Mouse (Mus musculus): ENCODE results near the gene Serinc3. TPM values are rescaled to one million over a fixed set of nuclear protein-coding genes. Genes with fewer than 3 reads are reported as not detected.
"Not testable (repeated sequence)": the region's sequence is repeated elsewhere in the genome, so short reads cannot be mapped to it uniquely, and the experiment has no call there.

The Serinc3 gene
- polyA plus RNA-seq (2014; fragmentation: Nextera tagmentation; extraction: Ambion mirVana): 35.7 and 38.4 TPM in 2 replicates

DNA sequence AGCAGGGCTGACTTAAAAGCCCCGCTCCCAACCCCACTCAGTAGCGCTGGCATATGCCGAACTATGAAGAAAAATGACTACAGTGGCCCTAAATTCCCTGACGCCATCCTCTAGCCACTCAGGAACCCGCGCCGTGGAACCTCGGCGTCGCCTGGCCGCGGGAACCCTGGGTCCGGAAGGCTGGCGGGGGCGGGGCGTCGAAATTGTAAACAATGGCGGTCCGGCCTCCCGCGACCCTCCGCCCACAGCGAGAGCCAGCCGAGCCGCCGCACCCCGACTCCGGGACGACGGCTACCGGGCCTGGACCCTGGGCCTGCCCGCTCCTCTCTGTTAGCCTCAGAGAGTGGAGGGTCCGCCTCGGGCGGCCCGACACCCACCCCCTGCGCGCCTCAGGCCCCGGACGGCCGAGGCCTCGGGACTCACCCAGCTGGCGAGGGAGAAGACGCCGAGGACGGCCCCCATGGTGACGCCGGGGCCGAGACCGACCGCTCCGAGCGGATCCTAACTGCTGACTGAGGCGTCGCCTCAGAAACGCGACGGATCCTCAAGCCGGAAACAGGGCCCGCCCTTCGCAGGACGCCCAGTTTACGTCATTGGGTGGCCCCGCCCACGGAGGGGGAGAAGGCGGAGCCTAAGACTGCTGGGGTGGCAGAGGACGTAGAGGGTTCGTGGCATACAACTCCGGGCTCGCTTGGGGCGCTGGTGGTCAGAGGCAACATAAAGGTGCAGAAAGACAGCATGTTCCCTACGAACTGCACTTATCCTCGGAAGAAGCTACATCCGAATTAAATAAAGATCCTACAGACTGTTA, at the start of gene Serinc3:
TSS of gene Serinc3 (minus strand) at position 557 of the 811 bp plus-strand sequence.
- Histone ChIP-seq H3K4me1 (replicated peaks; ENCODE audit: control insufficient read depth, insufficient read depth, low read length) (no peaks in the 10 kb centered on the region; the same call in 1 of the 2 replicates), H3K4me2 (replicated peaks; ENCODE audit: low read depth, low read length) (peak within 1 kb of the TSS; percentile 56), H3K9ac (ENCODE audit: low read depth, low read length) (peak within 1 kb of the TSS; percentile 82), H3K27ac (ENCODE audit: low read depth, low read length) (peak within 1 kb of the TSS; percentile 94), H3K36me3 (ENCODE audit: control insufficient read depth, insufficient read depth, low read length) (no peaks in the 10 kb centered on the region), H3K27me3 (ENCODE audit: control insufficient read depth, insufficient read depth, low read length) (no peaks in the 10 kb centered on the region), H3K4me3 (ENCODE audit: low read depth, low read length) (peak within 1 kb of the TSS; percentile 79), H3K9me3 (ENCODE audit: control insufficient read depth, low read length) (no peaks in the 10 kb centered on the region)
- peak; percentile 97 for ATAC-seq (ENCODE audit: low FRiP score)
- WGBS: under 1% methylated on average over 71 of the region's 74 CpGs
- DNase-seq (ENCODE audit: low spot score): peak; percentile 100

- Histone ChIP-seq H3K9ac (ENCODE audit: low read depth, low read length) (no peak overlapping the region), H3K9me3 (ENCODE audit: control insufficient read depth, low read length) (no peaks in the 10 kb centered on the region), H3K36me3 (ENCODE audit: control insufficient read depth, insufficient read depth, low read length) (no peaks in the 10 kb centered on the region), H3K4me3 (ENCODE audit: low read depth, low read length) (no peak overlapping the region), H3K27ac (ENCODE audit: low read depth, low read length) (no peak overlapping the region), H3K4me2 (replicated peaks; ENCODE audit: low read depth, low read length) (no peak overlapping the region), H3K27me3 (ENCODE audit: control insufficient read depth, insufficient read depth, low read length) (no peaks in the 10 kb centered on the region), H3K4me1 (replicated peaks; ENCODE audit: control insufficient read depth, insufficient read depth, low read length) (peaks cover 8% of the 10 kb centered on the region; the same call in 1 of the 2 replicates)
- 79% methylated on average over 9 of the region's 9 CpGs for WGBS
- DNase-seq (ENCODE audit: low spot score): no peak
- ATAC-seq (ENCODE audit: low FRiP score): no peak
These were observed 48.9 kb upstream of the Serinc3 start for GRCm38 (mm10) chr2:163693716-163694314.

DNA sequence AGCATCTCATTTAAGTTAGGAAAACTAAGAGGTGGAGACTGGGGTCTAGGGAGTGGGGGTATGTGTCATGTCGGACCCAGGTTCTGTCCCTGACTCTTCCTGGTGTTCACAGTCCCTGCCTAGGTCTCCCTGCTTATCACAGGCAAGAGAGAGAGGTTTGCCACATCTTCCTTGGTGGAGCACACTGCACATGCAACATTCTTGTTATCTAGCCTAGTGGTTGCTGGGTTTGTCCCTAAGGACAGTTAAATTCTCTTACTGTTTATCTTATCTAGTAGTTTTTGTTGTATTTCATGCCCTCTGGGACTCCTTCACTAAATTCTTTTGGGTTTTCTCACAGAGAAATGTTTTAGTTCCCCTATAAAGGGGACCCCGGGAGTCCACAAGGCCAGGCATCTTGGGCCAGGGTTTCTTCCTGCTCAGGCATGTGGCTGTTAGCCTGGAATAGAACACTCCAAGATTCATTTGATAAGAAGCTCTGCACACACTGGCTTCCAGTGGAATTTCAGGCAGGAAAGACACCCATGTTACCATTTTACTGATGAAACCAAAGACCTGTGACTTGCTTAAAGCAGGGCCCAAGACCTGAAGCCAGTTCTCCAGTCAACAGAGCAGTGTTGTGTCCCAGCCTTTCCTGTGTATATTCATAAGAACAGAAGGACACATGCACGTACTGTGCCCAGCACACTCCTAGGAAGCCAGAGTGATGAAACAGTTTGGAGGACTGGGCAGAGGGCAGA, 48.1 kb upstream of the Serinc3 start:
- H3K4me1 ChIP-seq (replicated peaks; ENCODE audit: control insufficient read depth, insufficient read depth, low read length): peaks cover 6% of the 10 kb centered on the region; the same call in 1 of the 2 replicates
- no peak overlapping the region for H3K4me3 ChIP-seq (ENCODE audit: low read depth, low read length)
- ATAC-seq (ENCODE audit: low FRiP score) (no peak), DNase-seq (ENCODE audit: low spot score) (no peak)
- H3K9me3 ChIP-seq (ENCODE audit: control insufficient read depth, low read length): no peaks in the 10 kb centered on the region
- no peaks in the 10 kb centered on the region for H3K27me3 ChIP-seq (ENCODE audit: control insufficient read depth, insufficient read depth, low read length)
- no peaks in the 10 kb centered on the region for H3K36me3 ChIP-seq (ENCODE audit: control insufficient read depth, insufficient read depth, low read length)
- H3K4me2 ChIP-seq (replicated peaks; ENCODE audit: low read depth, low read length): no peak overlapping the region
- 80% methylated on average over 3 of the region's 3 CpGs for WGBS
- H3K9ac ChIP-seq (ENCODE audit: low read depth, low read length): no peak overlapping the region
- H3K27ac ChIP-seq (ENCODE audit: low read depth, low read length): no peak overlapping the region

GRCm38 (mm10) chr2:163691846-163692605, 47.1 kb upstream of the Serinc3 start:
- Histone ChIP-seq H3K4me3 (ENCODE audit: low read depth, low read length) (no peak overlapping the region), H3K27ac (ENCODE audit: low read depth, low read length) (no peak overlapping the region), H3K4me1 (replicated peaks; ENCODE audit: control insufficient read depth, insufficient read depth, low read length) (peaks cover 6% of the 10 kb centered on the region; the same call in 1 of the 2 replicates), H3K36me3 (ENCODE audit: control insufficient read depth, insufficient read depth, low read length) (no peaks in the 10 kb centered on the region), H3K4me2 (replicated peaks; ENCODE audit: low read depth, low read length) (no peak overlapping the region), H3K27me3 (ENCODE audit: control insufficient read depth, insufficient read depth, low read length) (no peaks in the 10 kb centered on the region), H3K9me3 (ENCODE audit: control insufficient read depth, low read length) (no peaks in the 10 kb centered on the region), H3K9ac (ENCODE audit: low read depth, low read length) (no peak overlapping the region)
- ATAC-seq (ENCODE audit: low FRiP score) (no peak), DNase-seq (ENCODE audit: low spot score) (no peak)
- WGBS: 90% methylated on average over 6 of the region's 6 CpGs

- 53% methylated on average over 8 of the region's 8 CpGs for WGBS
- ATAC-seq (ENCODE audit: low FRiP score) (peak; percentile 60), DNase-seq (ENCODE audit: low spot score) (peak; percentile 37)
- no peaks in the 10 kb centered on the region for H3K9me3 ChIP-seq (ENCODE audit: control insufficient read depth, low read length)
- H3K27ac ChIP-seq (ENCODE audit: low read depth, low read length): peak overlapping the region; percentile 56
- no peak overlapping the region for H3K4me2 ChIP-seq (replicated peaks; ENCODE audit: low read depth, low read length)
- no peaks in the 10 kb centered on the region for H3K36me3 ChIP-seq (ENCODE audit: control insufficient read depth, insufficient read depth, low read length)
- H3K4me1 ChIP-seq (replicated peaks; ENCODE audit: control insufficient read depth, insufficient read depth, low read length): peaks cover 6% of the 10 kb centered on the region; the same call in 1 of the 2 replicates
- no peaks in the 10 kb centered on the region for H3K27me3 ChIP-seq (ENCODE audit: control insufficient read depth, insufficient read depth, low read length)
- H3K9ac ChIP-seq (ENCODE audit: low read depth, low read length): 0 out of 2 replicates have a peak overlapping the region, but pooled peaks have one; percentile 7
- no peak overlapping the region for H3K4me3 ChIP-seq (ENCODE audit: low read depth, low read length)
These were observed 45.7 kb upstream of the Serinc3 start for GRCm38 (mm10) chr2:163690409-163691304.

- ATAC-seq (ENCODE audit: low FRiP score) (no peak), DNase-seq (ENCODE audit: low spot score) (no peak)
- H3K9ac ChIP-seq (ENCODE audit: low read depth, low read length): no peak overlapping the region
- H3K36me3 ChIP-seq (ENCODE audit: control insufficient read depth, insufficient read depth, low read length): no peaks in the 10 kb centered on the region
- no peaks in the 10 kb centered on the region for H3K9me3 ChIP-seq (ENCODE audit: control insufficient read depth, low read length)
- H3K4me3 ChIP-seq (ENCODE audit: low read depth, low read length): no peak overlapping the region
- H3K27me3 ChIP-seq (ENCODE audit: control insufficient read depth, insufficient read depth, low read length): no peaks in the 10 kb centered on the region
- H3K27ac ChIP-seq (ENCODE audit: low read depth, low read length): no peak overlapping the region
- 87% methylated on average over 3 of the region's 3 CpGs for WGBS
- H3K4me2 ChIP-seq (replicated peaks; ENCODE audit: low read depth, low read length): no peak overlapping the region
- H3K4me1 ChIP-seq (replicated peaks; ENCODE audit: control insufficient read depth, insufficient read depth, low read length): peaks cover 6% of the 10 kb centered on the region; the same call in 1 of the 2 replicates
These were observed 44.8 kb upstream of the Serinc3 start for GRCm38 (mm10) chr2:163689771-163690170.

- 91% methylated on average over 1 of the region's 1 CpGs for WGBS
These were observed 43.4 kb upstream of the Serinc3 start for GRCm38 (mm10) chr2:163688377-163688776.

More at GRCm38 (mm10) chr2:163688377-163688776, 43.4 kb upstream of the Serinc3 start:
- not testable (repeated sequence) for H3K9ac ChIP-seq (ENCODE audit: low read depth, low read length); H3K4me1 ChIP-seq (replicated peaks; ENCODE audit: control insufficient read depth, insufficient read depth, low read length); DNase-seq (ENCODE audit: low spot score); H3K27me3 ChIP-seq (ENCODE audit: control insufficient read depth, insufficient read depth, low read length); H3K36me3 ChIP-seq (ENCODE audit: control insufficient read depth, insufficient read depth, low read length); H3K4me2 ChIP-seq (replicated peaks; ENCODE audit: low read depth, low read length); ATAC-seq (ENCODE audit: low FRiP score); H3K4me3 ChIP-seq (ENCODE audit: low read depth, low read length); H3K9me3 ChIP-seq (ENCODE audit: control insufficient read depth, low read length); H3K27ac ChIP-seq (ENCODE audit: low read depth, low read length)
